Mouse (Mus musculus): Measurements from ENCODE around the gene Cux1. TPM values are rescaled to one million over a fixed set of nuclear protein-coding genes. Genes with fewer than 3 reads are reported as not detected.
"Not testable (repeated sequence)": the region's sequence is repeated elsewhere in the genome, so short reads cannot be mapped to it uniquely, and the experiment has no call there.

Gene Cux1
- total RNA-seq, 2 experiments from 2014 or later = 99.9 to 105 TPM

- DNase-seq (ENCODE audit: low spot score) = no peak
- intact Hi-C loops (cut with DNase I) = no loop called here
Measured at GRCm38 (mm10) chr5:136241161-136241560, 326.1 kb downstream of the Cux1 start.

GRCm38 (mm10) chr5:136240381-136240780, 326.9 kb downstream of the Cux1 start:
- DNase-seq (ENCODE audit: low spot score) = no peak
- intact Hi-C loops (cut with DNase I) = no loop called here

GRCm38 (mm10) chr5:136237607-136238006, 329.7 kb downstream of the Cux1 start:
- intact Hi-C loops (cut with DNase I) = no loop called here
- DNase-seq (ENCODE audit: low spot score) = no peak

GRCm38 (mm10) chr5:136236611-136237010, 330.7 kb downstream of the Cux1 start:
- intact Hi-C loops (cut with DNase I) = no loop called here
- DNase-seq (ENCODE audit: low spot score) = no peak

GRCm38 (mm10) chr5:136230348-136231035, 336.8 kb downstream of the Cux1 start:
- intact Hi-C loops (cut with DNase I) = no loop called here
- DNase-seq (ENCODE audit: low spot score) = no peak

DNA sequence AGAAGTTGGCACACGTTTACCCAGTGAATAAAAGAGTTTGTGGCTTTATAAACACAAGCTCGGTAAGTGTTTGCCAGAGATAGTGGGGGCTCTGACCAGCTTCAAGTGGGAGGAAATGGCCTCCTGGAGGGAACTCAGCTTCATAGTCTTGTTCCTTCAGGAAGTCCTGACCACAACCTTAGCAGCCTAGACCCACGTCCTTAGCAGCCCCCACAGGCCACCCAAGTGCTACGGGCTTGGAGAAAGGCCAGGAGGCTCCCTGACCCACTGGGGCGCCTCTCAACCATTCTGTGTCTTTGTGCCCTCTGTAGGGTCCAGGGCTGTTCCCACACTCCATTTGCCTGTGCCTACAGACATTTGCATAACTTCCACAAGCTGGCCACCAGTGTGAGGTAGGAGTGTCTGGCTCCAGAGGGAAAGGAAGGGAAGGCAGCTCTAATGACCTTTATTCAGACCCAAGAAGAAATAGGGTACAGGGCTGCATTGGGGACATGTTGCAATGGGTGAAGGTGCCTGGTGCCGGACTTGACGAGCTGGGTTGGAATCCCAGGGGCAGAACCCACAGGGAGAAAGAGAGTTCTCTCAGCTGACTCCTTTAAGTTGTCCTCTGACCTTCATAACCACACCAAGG, 340.9 kb downstream of the Cux1 start:
- intact Hi-C loops (cut with DNase I) = no loop called here
- DNase-seq (ENCODE audit: low spot score) = no peak

DNA sequence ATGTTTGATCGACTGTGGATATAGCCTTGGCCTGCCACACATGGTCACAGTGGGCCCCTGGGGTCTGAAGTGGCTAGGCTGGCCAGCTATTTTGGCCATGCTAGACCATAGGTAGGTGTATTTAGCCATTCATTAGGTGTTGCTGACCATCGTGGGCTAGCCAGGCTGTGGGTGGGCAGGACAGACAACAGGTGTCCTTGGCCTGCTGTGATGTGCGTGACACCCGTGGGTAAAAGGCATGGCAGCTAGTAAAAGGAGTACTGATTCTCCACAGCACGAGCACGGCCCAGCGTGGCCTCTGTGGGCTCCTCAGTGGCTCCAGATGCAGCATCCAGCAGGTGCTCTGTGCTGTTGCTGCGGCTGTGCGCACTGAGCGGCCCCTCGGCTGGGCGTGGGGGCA, 348.7 kb downstream of the Cux1 start:
- DNase-seq (ENCODE audit: low spot score) = no peak
- intact Hi-C loops (cut with DNase I) = no loop called here

GRCm38 (mm10) chr5:136217932-136218381, 349.3 kb downstream of the Cux1 start:
- intact Hi-C loops (cut with DNase I) = no loop called here

GRCm38 (mm10) chr5:136217004-136217665, 350.2 kb downstream of the Cux1 start:
- intact Hi-C loops (cut with DNase I) = no loop called here
- no peak for DNase-seq (ENCODE audit: low spot score)

More at GRCm38 (mm10) chr5:136217932-136218381, 349.3 kb downstream of the Cux1 start:
- no peak for DNase-seq (ENCODE audit: low spot score)

DNA sequence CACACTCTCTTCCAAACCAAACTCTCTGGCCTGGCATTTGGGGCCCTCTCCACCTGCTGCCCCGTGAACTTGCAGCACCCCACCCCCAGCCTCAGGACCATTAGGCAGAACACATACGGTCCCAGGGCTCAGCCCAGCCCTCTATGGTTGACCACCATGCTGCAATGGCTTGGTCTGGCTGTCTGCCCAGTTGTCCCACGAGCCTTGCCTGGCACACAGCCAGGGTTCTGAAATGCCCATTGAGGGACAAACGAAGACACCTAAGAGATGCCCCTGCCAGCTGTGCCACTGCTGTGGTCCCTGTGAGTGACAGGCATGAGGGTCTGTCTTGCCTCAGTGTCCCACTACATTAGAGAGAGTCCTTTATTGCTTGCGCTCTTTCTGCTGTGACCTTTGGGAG, 351.3 kb downstream of the Cux1 start:
- intact Hi-C loops (cut with DNase I) = no loop called here
- DNase-seq (ENCODE audit: low spot score) = no peak

DNA sequence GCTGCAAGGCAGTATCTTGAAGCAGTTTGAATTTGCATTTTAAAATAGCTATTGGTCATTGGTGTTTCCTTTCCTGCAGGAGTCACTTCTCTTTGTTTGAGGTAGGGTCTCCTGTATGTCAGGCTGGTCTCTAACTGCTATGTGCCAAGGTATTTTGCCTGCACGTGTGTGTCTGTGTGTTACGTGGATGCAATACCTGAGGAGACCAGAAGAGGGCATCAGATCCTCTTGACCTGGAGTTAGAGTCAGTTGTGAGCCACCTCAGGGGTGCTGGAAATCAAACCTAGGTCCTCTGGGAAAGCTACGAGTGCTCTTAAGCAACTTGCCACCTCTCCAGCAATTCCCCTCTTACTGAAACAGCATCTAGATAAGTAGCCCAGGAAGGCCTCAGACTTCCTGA, 352.1 kb downstream of the Cux1 start:
- no peak for DNase-seq (ENCODE audit: low spot score)
- intact Hi-C loops (cut with DNase I) = no loop called here

DNA sequence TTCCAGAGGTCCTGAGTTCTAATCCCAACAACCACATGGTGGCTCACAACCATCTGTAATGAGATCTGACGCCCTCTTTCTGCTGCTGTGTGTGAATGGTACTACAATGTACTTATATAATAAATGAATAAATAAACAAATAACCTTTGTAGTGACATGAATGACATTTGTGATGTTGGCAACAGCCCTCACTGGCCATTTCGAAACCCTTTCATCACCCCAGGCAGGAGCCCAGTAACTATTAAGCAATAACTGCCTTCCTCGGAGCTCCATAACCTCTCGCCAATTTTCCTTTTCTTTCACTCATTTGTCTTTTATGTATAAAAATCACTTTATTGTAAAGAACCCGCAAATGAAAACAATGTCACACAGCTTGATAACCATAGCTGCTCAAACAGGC, 353.6 kb downstream of the Cux1 start:
- DNase-seq (ENCODE audit: low spot score) = no peak
- intact Hi-C loops (cut with DNase I) = no loop called here

DNA sequence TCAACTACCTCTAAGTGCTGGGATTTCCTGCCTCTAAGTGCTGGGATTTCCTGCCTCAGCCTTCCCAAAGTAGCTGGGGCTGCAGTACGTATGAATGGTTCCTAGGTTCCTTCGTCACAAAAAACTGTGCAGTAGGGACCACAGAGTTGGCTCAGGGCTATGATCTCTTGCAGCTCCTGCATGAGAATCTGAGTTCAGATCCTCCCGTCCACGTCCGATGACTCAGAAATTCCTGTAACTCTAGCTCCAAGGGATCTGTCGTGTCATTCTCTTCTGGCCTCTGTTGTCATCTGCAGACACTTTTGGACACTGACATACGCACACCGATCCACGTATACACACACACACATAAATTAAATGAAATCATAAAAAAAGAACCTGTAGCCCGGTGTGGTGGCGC, 354.6 kb downstream of the Cux1 start:
- DNase-seq (ENCODE audit: low spot score) = no peak
- intact Hi-C loops (cut with DNase I) = no loop called here

- DNase-seq (ENCODE audit: low spot score); intact Hi-C loops (cut with DNase I): not testable (repeated sequence)
Measured at GRCm38 (mm10) chr5:136211341-136212102, 355.8 kb downstream of the Cux1 start.

DNA sequence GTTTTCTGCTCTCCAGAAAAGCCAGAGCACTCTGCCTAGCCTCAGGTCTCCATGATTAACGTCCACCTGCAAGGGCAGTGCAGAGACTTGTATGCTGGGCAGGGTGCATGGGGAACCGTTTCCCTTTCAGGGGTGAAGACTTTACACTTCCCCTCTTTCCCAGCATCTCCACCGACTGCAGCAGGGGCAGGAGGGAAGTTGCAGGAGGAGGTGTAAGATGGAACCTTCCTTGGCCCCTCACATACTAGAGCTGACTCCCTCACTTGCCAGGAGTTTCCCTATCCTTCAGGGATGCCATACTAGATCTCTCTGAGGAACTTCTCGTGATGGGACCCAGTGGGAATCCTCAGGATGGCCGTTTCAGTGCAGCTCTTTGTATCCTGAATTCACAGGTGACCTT, 356.7 kb downstream of the Cux1 start:
- no peak for DNase-seq (ENCODE audit: low spot score)
- intact Hi-C loops (cut with DNase I) = no loop called here

DNA sequence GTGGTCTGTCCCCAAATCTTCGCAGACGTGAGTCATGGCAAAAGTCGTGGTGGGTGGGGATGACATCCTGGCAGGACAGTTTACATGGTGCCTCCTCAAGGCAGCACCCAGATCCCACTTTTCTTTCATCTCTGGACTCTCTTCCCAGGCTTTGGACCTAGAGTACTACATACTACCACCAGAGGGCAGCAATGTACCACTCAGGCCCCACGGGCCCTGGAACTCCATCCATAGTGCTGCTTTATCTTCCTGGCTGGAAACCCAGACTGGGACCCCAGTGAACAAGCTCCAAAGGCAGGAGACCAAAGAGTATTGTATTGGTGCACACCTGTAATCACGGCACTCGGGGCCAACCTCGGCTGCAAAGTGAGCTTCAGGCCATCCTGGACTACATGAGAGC, 365.5 kb downstream of the Cux1 start:
- DNase-seq (ENCODE audit: low spot score) = no peak
- intact Hi-C loops (cut with DNase I) = loop anchor here (1.0 to 10.0 kb wide), 4 partner anchors 51 to 553 kb away; no protein-coding TSS in a partner anchor

GRCm38 (mm10) chr5:136199526-136199925, 367.8 kb downstream of the Cux1 start:
- intact Hi-C loops (cut with DNase I) = no loop called here
- no peak for DNase-seq (ENCODE audit: low spot score)

DNA sequence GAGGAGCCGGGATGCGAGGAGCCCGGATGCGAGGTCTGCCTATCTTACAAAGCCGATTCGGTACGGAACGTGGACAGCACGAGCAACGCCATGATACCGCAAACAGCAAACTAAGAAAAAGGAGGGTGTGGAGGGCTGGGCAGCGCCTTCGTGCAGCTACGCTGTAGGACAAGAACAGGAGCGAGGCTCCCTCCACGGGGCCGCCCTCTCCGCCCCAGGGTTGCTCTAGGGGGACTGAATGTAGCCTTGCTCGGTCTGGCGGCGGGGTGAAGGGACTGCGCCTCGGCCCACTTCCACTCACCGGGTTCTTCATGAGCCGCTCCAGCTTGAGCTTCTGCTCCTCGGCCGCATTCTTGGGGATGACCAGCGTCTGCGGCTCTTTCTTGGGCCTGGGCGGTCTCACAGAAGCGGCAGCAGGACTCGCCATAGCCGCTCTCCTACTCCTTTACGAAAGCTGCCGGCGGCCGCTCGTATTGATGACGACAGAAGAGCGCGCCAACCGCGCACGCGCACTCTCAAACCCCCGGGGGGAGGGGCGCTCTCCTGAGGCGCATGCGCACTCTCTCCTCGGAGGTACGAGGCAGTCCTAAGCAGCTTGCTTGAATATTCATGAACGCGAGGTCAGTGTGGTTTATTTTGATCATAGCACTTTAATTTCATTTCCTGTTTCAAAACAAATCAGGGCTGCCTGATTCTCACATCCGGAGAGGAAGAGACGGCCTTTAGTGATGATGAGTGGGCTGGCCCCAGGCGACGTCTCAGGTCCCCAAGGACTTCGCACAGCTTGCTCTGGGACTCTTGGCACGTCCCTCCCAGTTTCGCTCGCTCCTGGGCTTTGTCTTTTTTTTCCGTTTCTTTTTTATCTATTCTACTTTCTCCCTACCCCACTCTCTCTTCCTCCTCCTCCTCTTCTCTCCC, 368.6 kb downstream of the Cux1 start, which contains the start of gene Prkrip1:
TSS of gene Prkrip1 (minus strand) at position 490 of the 918 bp plus-strand sequence.
- intact Hi-C loops (cut with DNase I) = no loop called here
- peak; percentile 88 for DNase-seq (ENCODE audit: low spot score)

Measured in heart, postnatal 25 days (tissue).